Mouse (Mus musculus) layer of hippocampus, postnatal 36 days (tissue): Measurements from ENCODE around the gene Kctd7. TPM values are rescaled to one million over a fixed set of nuclear protein-coding genes. Genes with fewer than 3 reads are reported as not detected.

Experiments used
- DNase-seq, 2 experiments: peaks; one replicate each; pipeline ENCODE4 v3.0.0; 2022
- total RNA-seq, 2 experiments: library from RNA; stranded (reverse); gene quantifications; 2 replicates each; pipeline ENCODE4 v1.2.3; 2021

Kctd7 gene
- total RNA-seq, 2 experiments from 2014 or later, result 9.8 to 13.0 TPM

- DNase-seq, result no peak
Observed at GRCm38 (mm10) chr5:130145961-130146360, 1.3 kb downstream of the Kctd7 start.

- DNase-seq, result no peak
Observed at GRCm38 (mm10) chr5:130149726-130150310, 5.2 kb downstream of the Kctd7 start.

- no peak for DNase-seq
Observed at GRCm38 (mm10) chr5:130154286-130154685, 9.6 kb downstream of the Kctd7 start.

- no peak for DNase-seq
Observed at GRCm38 (mm10) chr5:130158545-130158944, 13.9 kb downstream of the Kctd7 start.

GRCm38 (mm10) chr5:130159761-130160201 lies 15.1 kb downstream of the Kctd7 start:
- DNase-seq, result no peak

- DNase-seq, result peak; percentile 62 to 70
Observed at GRCm38 (mm10) chr5:130163670-130164069, 19.0 kb downstream of the Kctd7 start.

GRCm38 (mm10) chr5:130165213-130165612 lies 20.6 kb downstream of the Kctd7 start:
- no peak for DNase-seq

- no peak for DNase-seq
Observed at GRCm38 (mm10) chr5:130169109-130169508, 24.4 kb downstream of the Kctd7 start.

GRCm38 (mm10) chr5:130170666-130171422 lies 26.2 kb downstream of the Kctd7 start:
- no peak for DNase-seq

- peak; percentile 92 to 93 for DNase-seq
Observed at GRCm38 (mm10) chr5:130171423-130171954, 26.8 kb downstream of the Kctd7 start, which contains the start of gene Rabgef1. TSS of gene Rabgef1 (plus strand) at chr5:130171798.

GRCm38 (mm10) chr5:130171956-130172601 lies 27.4 kb downstream of the Kctd7 start:
- no peak for DNase-seq

GRCm38 (mm10) chr5:130173012-130173411 lies 28.4 kb downstream of the Kctd7 start:
- DNase-seq, result no peak

- DNase-seq, result no peak
Observed at GRCm38 (mm10) chr5:130177871-130178270, 33.2 kb downstream of the Kctd7 start.

GRCm38 (mm10) chr5:130180362-130180761 lies 35.7 kb downstream of the Kctd7 start:
- no peak for DNase-seq

GRCm38 (mm10) chr5:130181740-130182540 lies 37.3 kb downstream of the Kctd7 start:
- no peak for DNase-seq

- no peak for DNase-seq
Observed at GRCm38 (mm10) chr5:130182541-130182821, 37.8 kb downstream of the Kctd7 start.

- DNase-seq, result no peak
Observed at GRCm38 (mm10) chr5:130184193-130184856, 39.7 kb downstream of the Kctd7 start.

GRCm38 (mm10) chr5:130185312-130185711 lies 40.7 kb downstream of the Kctd7 start:
- no peak for DNase-seq

- peak; percentile 37 to 57 for DNase-seq
Observed at GRCm38 (mm10) chr5:130187383-130187782, 42.7 kb downstream of the Kctd7 start.

GRCm38 (mm10) chr5:130190909-130191308 lies 46.2 kb downstream of the Kctd7 start:
- DNase-seq, result no peak

- no peak for DNase-seq
Observed at GRCm38 (mm10) chr5:130191865-130192264, 47.2 kb downstream of the Kctd7 start.

GRCm38 (mm10) chr5:130192356-130192944 lies 47.8 kb downstream of the Kctd7 start:
- no peak for DNase-seq
